Mouse (Mus musculus): Measurements from ENCODE around the gene Ndufb5.

Gene Ndufb5

DNA sequence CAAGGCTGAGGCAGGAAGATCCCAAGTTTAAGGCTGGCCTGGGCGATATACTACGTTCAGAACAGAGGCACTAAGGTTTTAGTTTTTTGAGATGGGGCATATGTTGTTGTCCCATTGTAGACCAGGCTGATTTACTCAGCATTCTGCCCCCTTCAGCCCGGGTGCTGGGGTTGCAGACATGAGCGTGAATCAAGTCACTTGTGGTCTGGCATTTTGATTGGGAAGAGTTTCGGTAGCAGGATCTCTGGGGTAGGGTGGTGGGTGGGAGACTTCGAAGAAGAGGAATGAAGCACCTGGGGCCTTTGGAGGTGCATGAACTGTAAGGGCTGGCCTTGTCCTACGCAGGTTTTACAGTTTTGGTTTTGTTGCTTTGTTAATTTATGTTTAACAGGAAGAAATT, 12.6 kb upstream of the Ndufb5 start:
- in situ Hi-C loops (cut with MboI, MseI), result loop anchor here (10.0 to 25.0 kb wide), 3 partner anchors 187 to 1762 kb away; partner anchors contain the start of genes Mfn1 and Phc3

GRCm38 (mm10) chr3:32725951-32726350, 10.8 kb upstream of the Ndufb5 start:
- in situ Hi-C loops (cut with MboI, MseI), result loop anchor here (10.0 to 25.0 kb wide), 2 partner anchors 1089 to 1336 kb away; no protein-coding TSS in a partner anchor

DNA sequence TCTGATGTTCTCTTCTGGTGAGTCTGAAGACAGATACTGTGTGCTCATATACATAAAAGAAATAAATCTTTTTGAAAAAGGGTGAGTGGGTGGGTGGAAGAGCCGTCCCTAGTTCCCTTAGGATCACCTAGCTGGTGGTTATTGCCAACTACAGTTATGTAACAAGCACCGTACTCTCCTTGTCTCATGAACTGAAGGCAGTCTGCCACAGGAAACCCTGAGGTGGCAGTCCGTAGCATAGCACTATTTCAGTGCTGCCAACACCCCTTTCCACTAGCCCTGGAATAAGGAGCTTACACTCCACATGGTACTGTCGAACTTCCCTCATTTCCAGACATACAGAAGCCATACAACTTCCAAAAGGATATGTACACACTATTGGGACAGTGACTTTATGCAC, 8.9 kb upstream of the Ndufb5 start:
- in situ Hi-C loops (cut with MboI, MseI), result loop anchor here (10.0 to 25.0 kb wide), 2 partner anchors 1087 to 1334 kb away; no protein-coding TSS in a partner anchor

GRCm38 (mm10) chr3:32737172-32737655, 424 bp downstream of the Ndufb5 start, which contains the start of gene Mrpl47:
TSS of gene Mrpl47 (minus strand) at chr3:32737605.
- in situ Hi-C loops (cut with MboI, MseI), result loop anchor here (25.0 kb wide), 1 partner anchor 1325 kb away; no protein-coding TSS in a partner anchor

DNA sequence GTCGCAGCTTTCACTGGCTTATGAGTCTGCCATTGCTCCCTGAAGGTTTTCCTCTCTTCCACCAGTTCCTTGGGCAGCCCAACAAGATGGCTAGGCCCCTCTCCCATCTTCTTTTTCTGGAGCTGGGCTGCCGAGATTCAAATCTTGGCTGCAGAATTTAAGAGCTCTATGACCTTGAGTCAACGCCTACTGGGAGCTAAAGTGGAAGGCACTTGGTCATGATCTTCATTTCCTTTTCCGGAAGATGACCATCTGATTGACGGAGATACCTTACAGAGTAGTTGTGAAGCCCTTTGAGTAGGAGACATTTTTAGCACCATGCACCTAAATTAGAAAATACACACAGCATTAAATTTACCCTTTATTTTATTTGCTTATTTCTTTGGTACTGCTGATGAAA, 1.8 kb downstream of the Ndufb5 start:
- in situ Hi-C loops (cut with MboI, MseI), result loop anchor here (25.0 kb wide), 1 partner anchor 1324 kb away; no protein-coding TSS in a partner anchor

GRCm38 (mm10) chr3:32742276-32742780, 5.5 kb downstream of the Ndufb5 start:
- in situ Hi-C loops (cut with MboI, MseI), result loop anchor here (25.0 kb wide), 1 partner anchor 1320 kb away; no protein-coding TSS in a partner anchor

GRCm38 (mm10) chr3:32745001-32745400, 8.2 kb downstream of the Ndufb5 start:
- in situ Hi-C loops (cut with MboI, MseI), result loop anchor here (25.0 kb wide), 1 partner anchor 1317 kb away; no protein-coding TSS in a partner anchor

DNA sequence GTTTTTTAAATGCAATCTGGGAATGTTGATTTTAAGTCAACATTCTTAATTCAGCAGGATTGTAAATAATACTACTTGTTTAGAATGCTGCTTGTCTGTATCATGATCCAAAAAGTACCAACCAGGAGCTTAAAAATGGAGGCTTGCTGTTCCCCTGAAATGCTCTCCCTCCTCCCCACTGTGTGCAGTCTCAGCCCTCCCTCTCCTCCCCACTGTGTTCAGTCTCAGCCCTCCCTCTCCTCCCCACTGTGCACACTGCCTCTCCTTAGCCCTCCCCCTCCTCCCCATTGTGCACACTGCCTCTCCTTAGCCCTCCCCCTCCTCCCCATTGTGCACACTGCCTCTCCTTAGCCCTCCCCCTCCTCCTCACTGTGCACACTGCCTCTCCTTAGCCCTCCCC, 8.6 kb downstream of the Ndufb5 start:
- in situ Hi-C loops (cut with MboI, MseI), result loop anchor here (25.0 kb wide), 1 partner anchor 1317 kb away; no protein-coding TSS in a partner anchor

DNA sequence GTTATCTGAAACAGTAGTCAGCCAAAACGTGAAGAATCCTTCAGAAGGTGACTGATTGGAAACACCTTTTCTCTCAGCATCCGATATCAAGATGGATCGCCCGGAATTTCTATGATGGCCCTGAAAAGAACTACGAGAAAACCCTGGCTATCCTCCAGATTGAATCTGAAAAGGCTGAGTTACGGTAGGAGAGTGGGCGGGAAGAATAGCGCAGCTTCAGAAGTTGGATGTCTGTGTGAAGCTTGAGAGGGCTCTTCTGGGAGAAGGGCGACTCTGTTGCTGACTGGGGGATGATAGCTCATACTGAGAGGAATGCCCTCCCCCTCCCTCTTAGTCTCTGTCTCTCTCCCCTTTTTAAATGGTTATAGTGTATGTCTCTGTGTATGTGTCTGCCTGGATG, 11.6 kb downstream of the Ndufb5 start:
- in situ Hi-C loops (cut with MboI, MseI), result loop anchor here (25.0 kb wide), 1 partner anchor 1314 kb away; no protein-coding TSS in a partner anchor

DNA sequence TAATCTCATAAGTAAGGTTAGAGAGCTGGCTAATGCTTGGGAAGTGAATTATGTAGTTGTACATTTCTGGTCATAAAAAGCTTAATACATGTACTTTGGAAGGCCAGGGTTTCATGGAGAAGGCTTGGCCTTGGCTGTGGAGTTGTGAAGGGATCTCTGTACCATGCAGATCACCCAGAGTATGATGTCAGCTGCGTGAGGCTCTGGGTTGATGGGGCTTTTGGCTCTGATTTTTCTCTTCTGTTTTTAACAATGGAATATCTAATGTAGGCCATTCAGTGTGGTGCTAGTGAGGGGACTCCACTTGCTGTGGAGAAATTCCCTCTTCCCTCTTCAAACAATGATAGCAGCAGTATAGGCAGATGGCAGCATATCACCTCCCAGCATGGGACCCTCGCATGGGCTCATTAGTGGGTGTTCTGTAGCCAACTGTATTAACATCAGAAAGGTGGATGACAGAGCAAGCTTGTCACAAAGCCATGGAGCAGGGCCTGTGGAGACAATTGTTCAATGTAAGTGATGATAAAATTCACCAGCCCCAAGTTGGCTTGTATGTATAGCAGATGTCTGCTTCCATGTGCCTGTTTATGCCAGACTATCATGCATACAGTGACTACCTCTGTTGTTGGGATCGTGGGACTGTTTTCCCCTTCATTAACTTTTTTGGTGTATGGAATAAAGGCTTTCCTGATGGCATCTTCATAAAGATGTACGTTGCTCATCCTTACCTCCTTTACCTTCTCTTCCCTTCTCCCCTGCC, 13.2 kb downstream of the Ndufb5 start:
- in situ Hi-C loops (cut with MboI, MseI), result loop anchor here (25.0 kb wide), 1 partner anchor 1312 kb away; no protein-coding TSS in a partner anchor

DNA sequence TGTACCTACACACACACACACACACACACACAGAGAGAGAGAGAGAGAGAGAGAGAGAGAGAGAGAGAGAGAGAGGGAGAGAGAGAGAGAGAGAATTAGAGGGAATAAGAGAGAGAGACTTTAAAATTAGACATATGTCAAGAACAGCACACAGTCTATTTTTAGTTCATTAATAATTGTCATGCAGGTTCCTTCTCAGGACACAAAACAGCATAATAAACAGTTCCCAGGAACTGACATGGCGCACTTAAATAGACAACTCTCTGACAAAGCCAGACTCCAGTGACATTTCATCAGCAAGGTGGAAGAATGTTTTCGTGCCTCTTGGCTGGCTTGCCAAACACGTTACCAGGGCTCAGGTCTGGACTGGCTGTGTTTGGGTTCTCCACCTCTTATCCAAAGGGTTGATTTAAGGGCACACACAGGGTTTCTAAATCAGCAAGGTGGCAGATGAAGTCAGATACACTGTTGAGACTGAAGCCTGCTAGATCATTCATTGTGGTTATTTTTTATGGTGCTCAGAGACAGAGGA, 17.7 kb downstream of the Ndufb5 start:
- in situ Hi-C loops (cut with MboI, MseI), result no loop called here

- in situ Hi-C loops (cut with MboI, MseI), result no loop called here
Measured at GRCm38 (mm10) chr3:32759212-32759611, 22.4 kb downstream of the Ndufb5 start.

DNA sequence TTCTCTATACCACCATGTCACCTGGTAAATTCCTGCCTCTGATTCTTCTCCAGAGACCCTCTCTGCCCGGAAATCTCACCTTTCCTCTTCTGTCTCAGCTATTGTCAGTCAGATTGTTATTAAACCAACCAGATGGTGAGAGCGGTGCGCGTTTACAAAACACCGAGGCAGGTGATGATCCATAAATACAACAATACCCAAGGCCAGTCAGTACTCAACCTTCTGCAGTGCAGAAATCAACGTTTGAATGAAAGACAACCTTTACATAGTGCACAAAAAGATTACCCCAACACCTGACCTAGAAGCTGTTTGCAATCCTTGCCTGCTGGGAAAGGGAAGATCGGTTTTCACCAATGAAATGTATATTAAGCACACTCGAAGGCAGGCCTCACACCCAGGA, 26.2 kb downstream of the Ndufb5 start:
- in situ Hi-C loops (cut with MboI, MseI), result no loop called here

DNA sequence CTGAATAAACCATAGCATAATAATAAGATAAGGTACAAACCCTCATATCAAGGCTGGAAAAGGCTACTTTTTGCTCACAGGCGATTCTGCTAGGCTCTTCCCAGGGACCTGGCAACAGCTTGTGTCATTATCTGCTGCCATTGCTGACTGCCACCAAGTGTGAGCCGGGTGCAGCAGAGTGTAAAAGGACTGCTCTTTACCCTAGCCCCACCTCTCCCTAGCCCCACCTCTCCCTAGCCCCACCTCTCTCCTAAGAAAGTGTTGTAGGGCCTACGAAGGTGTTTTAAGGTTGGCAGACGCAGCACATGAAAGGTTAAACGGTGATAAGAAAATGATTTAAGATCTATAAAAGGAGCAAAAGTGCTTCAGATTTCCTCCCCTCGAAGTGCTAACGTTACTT, 27.1 kb downstream of the Ndufb5 start:
- in situ Hi-C loops (cut with MboI, MseI), result no loop called here

DNA sequence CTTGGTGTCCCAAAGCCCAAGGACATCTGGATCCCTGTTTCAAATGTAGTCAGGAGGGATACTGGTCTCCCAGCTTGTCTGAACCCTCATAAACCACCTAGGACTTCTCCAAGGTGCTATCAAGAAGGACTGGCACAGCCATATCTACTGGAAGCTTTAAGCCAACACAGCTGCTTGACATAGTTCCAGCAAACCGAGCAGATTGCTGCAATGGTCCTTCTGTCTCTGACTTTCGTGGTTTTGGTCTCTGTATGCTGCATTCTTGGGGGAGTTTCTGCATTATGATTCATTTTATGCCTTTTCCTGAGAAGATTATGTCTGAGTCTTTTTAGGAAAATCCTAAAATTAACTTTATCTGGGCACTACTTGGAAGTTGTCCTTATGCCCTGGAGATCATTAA, 34.0 kb downstream of the Ndufb5 start:
- in situ Hi-C loops (cut with MboI, MseI), result no loop called here

Measured in T-helper 2 cell (primary cell).